ENCODE assay signal across 11 mouse cellular contexts in genomic region chr3:133510368-133510767, GRCm38 (mm10).
"Had no signal": no experiment of that assay in that cellular context is flagged by ENCODE, and none has a peak within 500 bp of the region (broad histone marks: within the 10 kb centered on the region; RNA-seq: fewer than 3 reads in every experiment).

No protein-coding gene starts in this region.

- ATAC-seq: lung, postnatal 0 days; midbrain, embryonic 15.5 days had no signal

- DNase-seq: kidney, adult 11 months; kidney, adult 9 months; kidney, postnatal 4 days; left cerebral cortex, postnatal 4 days; lung, adult 2 months; lung, postnatal 36 days; retina, postnatal 1 day; right cerebral cortex, postnatal 4 days; spleen, adult 18-20 months had no signal
